Mouse (Mus musculus) ES-E14 (cell line): ENCODE measurements around the gene Crhr1.

ENCODE experiments used
- CHD2 ChIP-seq: IDR thresholded peaks from 2 replicates; pipeline ENCODE4 v1.6.1; 2014; ENCODE audit warnings: mild to moderate bottlenecking, low read depth, low read length, inconsistent platforms
- HCFC1 ChIP-seq: IDR thresholded peaks from 2 replicates; pipeline ENCODE4 v1.6.1; 2012; ENCODE audit warnings: low read length, inconsistent platforms, borderline replicate concordance; ENCODE audit not compliant: insufficient read depth
- MAFK ChIP-seq: IDR thresholded peaks from 2 replicates; pipeline ENCODE4 v1.6.1; 2014; ENCODE audit warnings: mild to moderate bottlenecking, low read depth, low read length, inconsistent platforms; ENCODE audit not compliant: insufficient read depth
- ZC3H11A ChIP-seq: IDR thresholded peaks from 2 replicates; pipeline ENCODE4 v1.6.1; 2012; ENCODE audit warnings: low read depth, mild to moderate bottlenecking, inconsistent platforms, low read length, borderline replicate concordance
- ZNF384 ChIP-seq: IDR thresholded peaks from 2 replicates; pipeline ENCODE4 v1.6.1; 2012; ENCODE audit warnings: low read depth, low read length, inconsistent platforms

DNA sequence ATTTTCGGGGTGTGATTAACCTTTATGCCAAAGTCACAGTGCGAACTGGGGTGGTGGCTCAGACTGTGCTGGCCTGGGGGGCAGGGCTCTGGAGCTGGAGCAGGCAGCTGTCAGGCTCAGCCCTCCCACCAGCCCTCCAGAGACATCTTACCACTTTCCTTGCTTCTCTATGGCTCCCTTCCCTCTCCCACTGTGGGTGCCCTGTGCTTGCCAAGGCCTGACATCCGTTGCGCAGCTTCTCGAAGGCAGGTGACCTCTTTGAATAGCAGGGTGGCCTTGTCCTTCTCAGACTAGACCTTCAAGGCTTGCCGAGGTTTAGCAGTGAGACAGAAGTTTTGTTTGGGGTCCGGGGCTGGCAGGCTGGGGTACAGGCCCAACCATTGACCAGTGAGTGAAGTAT, 16.1 kb downstream of the Crhr1 start:
- no peak for TF ChIP-seq MAFK
- no peak for TF ChIP-seq ZNF384
- no peak for TF ChIP-seq ZC3H11A
- TF ChIP-seq CHD2: no peak
- TF ChIP-seq HCFC1: no peak
